ENCODE assay signal across 7 mouse cellular contexts in the genomic region with DNA sequence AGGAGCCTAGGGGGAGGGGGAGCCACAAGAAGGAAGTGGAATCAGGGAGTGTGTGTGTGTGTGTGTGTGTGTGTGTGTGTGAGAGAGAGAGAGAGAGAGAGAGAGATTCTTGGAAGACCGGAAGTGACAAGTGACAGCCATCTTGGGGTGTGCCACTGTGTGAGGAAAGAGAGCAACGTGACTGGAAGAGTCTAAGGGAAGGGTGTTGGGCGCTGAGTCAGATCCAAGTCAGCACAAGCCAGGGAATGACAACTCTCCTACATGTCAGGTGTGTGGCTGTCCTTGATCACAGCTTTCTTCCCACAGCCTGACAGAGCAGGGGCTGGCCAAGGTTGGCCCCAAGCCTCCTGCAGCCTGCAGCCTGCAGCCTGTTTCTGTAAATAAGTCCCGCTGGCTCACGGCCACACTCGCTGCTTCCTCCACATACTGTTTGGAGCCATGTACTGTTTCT. TPM values are rescaled to one million over a fixed set of nuclear protein-coding genes. Genes with fewer than 3 reads are reported as not detected.
DNase-seq lines count a peak whose midpoint lies in the region; ATAC-seq lines count a peak whose summit lies in the region.

No protein-coding gene starts in this region.

- DNase-seq in right cerebral cortex, adult 2 months (ENCODE audit: low spot score in 2 of 2): peak; percentile 64 to 69
- DNase-seq in right cerebral cortex, postnatal 4 days: no peak
- peak; percentile 68 to 69 for DNase-seq in heart, adult 9 months (ENCODE audit: low spot score in 2 of 2)
- peak; percentile 58 to 72 for DNase-seq in kidney, postnatal 25 days
- DNase-seq in layer of hippocampus, postnatal 36 days: no peak
- DNase-seq in gastrocnemius, adult 8-10 months (ENCODE audit: low spot score in 2 of 2): no peak

- H3K27ac ChIP-seq in stomach, embryonic 14.5 days (ENCODE audit: low read length): peak overlapping the region; percentile 71; the same call in 1 of the 2 replicates

- H3K4me3 ChIP-seq in stomach, embryonic 14.5 days (ENCODE audit: low read depth, low read length): no peak overlapping the region

- peaks cover 34% of the 10 kb centered on the region; the same call in 1 of the 2 replicates for H3K4me1 ChIP-seq in stomach, embryonic 14.5 days (ENCODE audit: control insufficient read depth, insufficient read depth, low read length)

- ATAC-seq in stomach, embryonic 14.5 days (ENCODE audit: insufficient number of reproducible peaks, insufficient read depth, low FRiP score, low read depth): no peak

- no peak overlapping the region for H3K4me2 ChIP-seq in stomach, embryonic 14.5 days (replicated peaks; ENCODE audit: low read depth, low read length)

- H3K36me3 ChIP-seq in stomach, embryonic 14.5 days (ENCODE audit: control insufficient read depth, insufficient read depth, low read length): no peaks in the 10 kb centered on the region

- H3K27me3 ChIP-seq in stomach, embryonic 14.5 days (ENCODE audit: control insufficient read depth, insufficient read depth, low read length): no peaks in the 10 kb centered on the region

- WGBS in stomach, embryonic 14.5 days: 51% methylated on average over 6 of the region's 6 CpGs

- no peak overlapping the region for H3K9ac ChIP-seq in stomach, embryonic 14.5 days (replicated peaks; ENCODE audit: low read depth, low read length)

- no peaks in the 10 kb centered on the region for H3K9me3 ChIP-seq in stomach, embryonic 14.5 days (ENCODE audit: control insufficient read depth, low read depth, low read length)

RNA-seq across cellular contexts. Expression of gene Ccdc97, which starts 13.1 kb away (rescaled TPM):
- 29.4 and 30.8 TPM in 2 replicates for polyA plus RNA-seq in stomach, embryonic 14.5 days (2014; fragmentation: Nextera tagmentation; extraction: Ambion mirVana)
- 10 to 100 TPM; 57.4 to 64.6 TPM for total RNA-seq in layer of hippocampus, postnatal 36 days (2021)
- 10 to 100 TPM; 42.1 to 47.9 (median 46.9) TPM for total RNA-seq in gastrocnemius, adult 8-10 months (2022)

RNA-seq across cellular contexts. Expression of gene Tgfb1, which starts 19.0 kb away (rescaled TPM):
- 3.6 and 3.7 TPM in 2 replicates for polyA plus RNA-seq in stomach, embryonic 14.5 days (2014; fragmentation: Nextera tagmentation; extraction: Ambion mirVana)
- total RNA-seq in layer of hippocampus, postnatal 36 days (2021): 1 to 10 TPM; 6.0 to 8.0 TPM
- total RNA-seq in gastrocnemius, adult 8-10 months (2022): 1 to 10 TPM; 2.1 to 4.7 (median 3.9) TPM

RNA-seq across cellular contexts. Expression of gene B9d2, which starts 25.2 kb away (rescaled TPM):
- polyA plus RNA-seq in stomach, embryonic 14.5 days (2014; fragmentation: Nextera tagmentation; extraction: Ambion mirVana): 29.7 and 31.5 TPM in 2 replicates
- total RNA-seq in layer of hippocampus, postnatal 36 days (2021): 10 to 100 TPM; 23.9 to 24.4 TPM
- 10 to 100 TPM in 1 of 4 experiments, 1 to 10 TPM in 3; 6.6 to 10.6 (median 6.8) TPM for total RNA-seq in gastrocnemius, adult 8-10 months (2022)

RNA-seq across cellular contexts. Expression of gene Tmem91, which starts 30.9 kb away (rescaled TPM):
- 4.2 and 5.9 TPM in 2 replicates for polyA plus RNA-seq in stomach, embryonic 14.5 days (2014; fragmentation: Nextera tagmentation; extraction: Ambion mirVana)
- total RNA-seq in layer of hippocampus, postnatal 36 days (2021): 10 to 100 TPM; 13.8 to 14.9 TPM
- not detected for total RNA-seq in gastrocnemius, adult 8-10 months (2022)

RNA-seq across cellular contexts. Expression of gene Exosc5, which starts 46.9 kb away (rescaled TPM):
- 72.9 and 83.0 TPM in 2 replicates for polyA plus RNA-seq in stomach, embryonic 14.5 days (2014; fragmentation: Nextera tagmentation; extraction: Ambion mirVana)
- total RNA-seq in layer of hippocampus, postnatal 36 days (2021): 10 to 100 TPM; 28.6 to 28.7 TPM
- total RNA-seq in gastrocnemius, adult 8-10 months (2022): 10 to 100 TPM; 24.3 to 32.8 (median 27.2) TPM

Comparison
In these comparisons a context has a peak if more than half of its experiments do, and no peak if none do; other contexts are left out.
1. DNase-seq: peak in right cerebral cortex, adult 2 months (2 of 2), heart, adult 9 months (2 of 2) and kidney, postnatal 25 days (2 of 2); none in right cerebral cortex, postnatal 4 days (single experiment), layer of hippocampus, postnatal 36 days (0 of 2) and gastrocnemius, adult 8-10 months (0 of 2).